Mouse (Mus musculus) stomach, embryonic 15.5 days (tissue): ENCODE data around the gene Arhgap22. TPM values are rescaled to one million over a fixed set of nuclear protein-coding genes. Genes with fewer than 3 reads are reported as not detected.

ENCODE experiments used
- ATAC-seq: fragments of 200-750 bp; cut with Nextera tagmentation; 2 replicates; pipeline ENCODE4 v1.8.0; 2017; ENCODE audit warnings: low read depth, moderate number of reproducible peaks, moderate TSS enrichment; ENCODE audit not compliant: insufficient read depth, low FRiP score
- H3K27ac ChIP-seq: fragments of 300-500 bp; sonication (generic); 2 replicates; pipeline ENCODE4 v1.5.1; 2015; ENCODE audit warnings: mild to moderate bottlenecking, inconsistent platforms
- H3K27me3 ChIP-seq: fragments of 300-500 bp; sonication (generic); replicated peaks from 2 replicates; pipeline ENCODE4 v1.6.1; 2015; ENCODE audit warnings: inconsistent platforms
- H3K36me3 ChIP-seq: fragments of 300-500 bp; sonication (generic); 2 replicates; pipeline ENCODE4 v1.6.1; 2015; ENCODE audit warnings: inconsistent platforms
- H3K4me1 ChIP-seq: fragments of 300-500 bp; sonication (generic); 2 replicates; pipeline ENCODE4 v1.6.1; 2015; ENCODE audit warnings: inconsistent platforms
- H3K4me2 ChIP-seq: fragments of 300-500 bp; sonication (generic); 2 replicates; pipeline ENCODE4 v1.6.1; 2015; ENCODE audit warnings: mild to moderate bottlenecking, inconsistent platforms
- H3K4me3 ChIP-seq: fragments of 300-500 bp; sonication (generic); replicated peaks from 2 replicates; pipeline ENCODE4 v1.5.1; 2015; ENCODE audit warnings: inconsistent platforms
- H3K9ac ChIP-seq: fragments of 300-500 bp; sonication (generic); 2 replicates; pipeline ENCODE4 v1.6.1; 2015; ENCODE audit warnings: inconsistent platforms
- H3K9me3 ChIP-seq: fragments of 300-500 bp; sonication (generic); 2 replicates; pipeline ENCODE4 v1.6.1; 2016; ENCODE audit warnings: inconsistent platforms
- WGBS: fragments of 180-500 bp; shearing (Covaris S2); methylation state at CpG from one replicate; pipeline ENCODE4 v1.1.7; 2015; 5-methylcytosine and 5-hydroxymethylcytosine counted together
- polyA plus RNA-seq: library from polyadenylated mRNA; unstranded; fragments of >200 nt; fragmentation: Nextera tagmentation; extraction: Ambion mirVana; gene quantifications from 2 replicates; pipeline ENCODE4 v1.2.1, GENCODE M21; 2015

The Arhgap22 gene
- polyA plus RNA-seq, 1 experiment from 2014 or later, result 6.3 TPM

DNA sequence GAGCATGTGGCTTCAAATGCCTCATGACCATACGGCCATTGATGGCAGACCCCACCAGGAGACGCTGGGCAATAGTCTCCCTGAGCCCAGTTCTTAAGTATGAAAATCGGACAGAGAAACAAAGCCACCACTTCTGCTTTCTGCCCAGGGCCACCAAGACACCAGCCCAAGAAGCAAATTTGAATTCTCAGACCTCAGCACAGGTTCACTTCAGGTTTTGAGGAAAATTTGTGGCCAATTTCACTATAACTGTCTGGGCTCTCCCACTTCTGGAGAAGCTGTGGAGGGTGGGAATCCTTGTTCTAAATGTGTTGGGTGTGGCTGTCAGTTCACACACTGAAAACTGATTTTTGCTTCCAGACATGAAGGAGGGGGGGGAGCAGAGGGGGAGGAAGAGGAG lies 19.6 kb upstream of the Arhgap22 start:
- Histone ChIP-seq H3K27me3 (0 out of 2 replicates have a peak, but pooled peaks cover 3% of the 10 kb centered on the region), H3K4me3 (no peak overlapping the region), H3K9me3 (no peaks in the 10 kb centered on the region), H3K4me1 (no peaks in the 10 kb centered on the region), H3K36me3 (no peaks in the 10 kb centered on the region), H3K9ac (no peak overlapping the region), H3K4me2 (no peak overlapping the region), H3K27ac (no peak overlapping the region)
- ATAC-seq, result no peak
- 67% methylated on average over 3 of the region's 3 CpGs for WGBS

DNA sequence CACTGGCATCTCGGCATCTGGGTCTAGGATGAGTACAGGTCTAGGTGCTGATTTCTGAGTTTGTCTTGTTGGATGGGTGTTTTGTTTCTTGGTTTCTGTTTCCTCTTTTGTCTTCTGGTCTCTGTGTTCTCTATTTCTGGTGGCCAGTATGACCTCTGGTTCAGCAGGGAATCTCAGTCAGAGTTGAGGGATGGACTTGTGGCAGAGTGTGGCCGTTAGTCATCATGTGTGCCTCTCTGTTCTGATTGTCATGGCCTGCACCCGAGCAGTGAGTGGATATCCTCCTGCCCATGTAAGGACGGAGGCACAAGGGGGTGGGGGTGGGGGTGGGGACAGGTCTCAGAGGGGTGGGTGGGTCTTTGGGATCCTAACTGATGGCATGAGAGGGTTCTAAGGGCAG lies 11.7 kb upstream of the Arhgap22 start:
- no peak overlapping the region for H3K27ac ChIP-seq
- H3K36me3 ChIP-seq, result no peaks in the 10 kb centered on the region
- WGBS, result 67% methylated on average over 4 of the region's 4 CpGs
- H3K9me3 ChIP-seq, result no peaks in the 10 kb centered on the region
- ATAC-seq, result no peak
- H3K9ac ChIP-seq, result no peak overlapping the region
- H3K4me3 ChIP-seq, result no peak overlapping the region
- no peaks in the 10 kb centered on the region for H3K27me3 ChIP-seq
- no peak overlapping the region for H3K4me2 ChIP-seq
- H3K4me1 ChIP-seq, result no peaks in the 10 kb centered on the region

DNA sequence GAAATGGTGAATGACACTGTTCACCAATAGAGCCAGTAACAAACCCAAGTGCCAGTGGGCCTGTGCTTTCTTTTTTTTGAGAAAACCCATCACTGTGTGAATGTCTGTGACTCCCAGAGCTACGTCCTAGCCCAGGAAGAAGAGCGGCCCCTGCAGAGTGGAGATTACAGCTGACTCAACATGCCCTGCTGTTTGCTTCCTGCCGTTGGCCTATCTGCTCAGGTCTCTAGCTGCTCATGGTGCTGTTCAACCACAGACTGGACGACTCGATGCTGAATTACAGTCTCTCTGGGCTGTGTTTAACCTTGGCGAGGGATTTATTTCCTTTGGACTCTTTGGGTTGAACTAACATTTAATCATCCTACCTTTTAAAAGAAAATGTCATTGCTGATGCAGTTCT lies 10.9 kb upstream of the Arhgap22 start:
- WGBS, result 77% methylated on average over 6 of the region's 6 CpGs
- Histone ChIP-seq H3K4me3 (no peak overlapping the region), H3K27me3 (no peaks in the 10 kb centered on the region), H3K4me2 (no peak overlapping the region), H3K27ac (no peak overlapping the region), H3K4me1 (no peaks in the 10 kb centered on the region), H3K9ac (no peak overlapping the region), H3K9me3 (no peaks in the 10 kb centered on the region), H3K36me3 (no peaks in the 10 kb centered on the region)
- ATAC-seq, result no peak

DNA sequence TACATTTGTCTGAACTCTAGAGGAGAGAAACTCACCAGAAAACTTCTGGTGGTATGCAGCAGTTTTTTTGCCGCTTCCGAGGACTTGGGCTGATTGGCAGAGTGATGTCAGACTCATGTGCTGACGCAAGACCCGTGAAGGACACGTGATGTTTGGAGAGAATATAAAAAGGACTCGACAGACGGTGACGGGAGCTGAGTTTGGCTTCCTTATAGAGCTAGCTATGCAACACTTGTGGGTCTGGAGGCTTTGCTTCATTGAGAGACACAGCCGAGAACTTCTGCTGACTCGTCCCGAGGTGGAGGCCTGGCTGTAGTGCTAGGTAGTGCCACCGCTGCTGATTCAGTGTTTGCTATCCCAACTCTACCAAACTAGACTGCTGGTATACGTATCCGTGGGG lies 10.0 kb upstream of the Arhgap22 start:
- H3K36me3 ChIP-seq, result no peaks in the 10 kb centered on the region
- no peaks in the 10 kb centered on the region for H3K4me1 ChIP-seq
- 83% methylated on average over 14 of the region's 14 CpGs for WGBS
- no peak overlapping the region for H3K4me3 ChIP-seq
- H3K27ac ChIP-seq, result no peak overlapping the region
- no peak overlapping the region for H3K9ac ChIP-seq
- H3K9me3 ChIP-seq, result no peaks in the 10 kb centered on the region
- ATAC-seq, result no peak
- H3K4me2 ChIP-seq, result no peak overlapping the region
- H3K27me3 ChIP-seq, result no peaks in the 10 kb centered on the region

DNA sequence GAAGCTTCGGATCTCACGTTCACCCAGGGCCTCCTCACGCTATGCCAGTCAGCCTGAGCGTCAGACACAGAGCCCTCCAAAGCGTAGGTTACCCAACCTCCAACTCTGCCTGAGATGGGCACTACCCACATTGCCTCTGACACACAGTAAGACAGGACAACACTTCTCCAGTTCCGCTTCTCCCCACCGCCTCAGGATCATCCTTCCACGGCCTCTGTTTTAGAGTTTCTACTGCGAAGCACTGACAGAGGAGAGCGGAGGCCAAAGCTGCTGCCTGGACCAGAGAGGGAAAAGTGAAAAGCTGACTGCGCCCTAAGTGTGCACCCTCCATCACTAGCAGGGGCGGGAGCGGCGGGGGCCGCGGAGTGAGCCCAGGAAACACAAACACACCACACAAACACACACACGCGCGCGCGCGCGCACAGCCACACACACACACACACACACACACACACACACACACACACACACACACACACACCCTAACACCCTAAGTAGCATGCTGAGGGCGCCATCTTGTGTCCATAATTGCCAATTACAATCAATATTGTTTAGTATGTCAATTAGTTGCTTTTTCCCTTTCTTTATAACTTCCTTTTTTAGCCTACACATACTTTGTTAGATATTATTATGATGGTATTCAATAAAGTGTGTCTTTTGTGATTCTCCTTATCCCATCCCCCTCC lies 8.4 kb upstream of the Arhgap22 start:
- H3K27ac ChIP-seq, result no peak overlapping the region
- ATAC-seq, result no peak
- no peak overlapping the region for H3K9ac ChIP-seq
- H3K36me3 ChIP-seq, result no peaks in the 10 kb centered on the region
- H3K4me1 ChIP-seq, result no peaks in the 10 kb centered on the region
- H3K9me3 ChIP-seq, result no peaks in the 10 kb centered on the region
- H3K4me3 ChIP-seq, result peak overlapping the region; percentile 19; the same call in 1 of the 2 replicates
- H3K4me2 ChIP-seq, result peak overlapping the region; percentile 43
- H3K27me3 ChIP-seq, result no peaks in the 10 kb centered on the region
- WGBS, result 43% methylated on average over 16 of the region's 24 CpGs

DNA sequence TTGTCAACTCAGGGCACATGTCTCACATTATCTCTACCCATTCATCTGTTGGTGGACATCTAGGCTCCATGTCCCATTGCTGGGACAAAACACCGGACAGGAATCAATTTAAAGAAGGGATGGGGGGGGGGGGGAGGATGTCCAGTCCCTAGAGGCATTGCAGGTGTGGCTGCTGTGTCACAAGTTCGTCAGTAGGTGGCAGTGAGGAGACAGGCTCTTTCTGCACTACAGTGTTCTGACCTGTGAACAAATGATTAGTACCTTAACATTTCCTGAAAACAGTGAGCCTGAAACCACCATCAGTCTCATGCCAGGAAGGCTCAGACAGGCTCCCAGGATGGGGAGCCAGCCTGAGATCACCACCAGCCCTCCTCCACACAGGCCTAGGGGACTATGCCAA lies 6.8 kb upstream of the Arhgap22 start:
- H3K27ac ChIP-seq, result no peak overlapping the region
- H3K27me3 ChIP-seq, result no peaks in the 10 kb centered on the region
- ATAC-seq, result no peak
- no peaks in the 10 kb centered on the region for H3K4me1 ChIP-seq
- no peaks in the 10 kb centered on the region for H3K9me3 ChIP-seq
- no peak overlapping the region for H3K4me3 ChIP-seq
- H3K9ac ChIP-seq, result no peak overlapping the region
- whole genome bisulfite sequencing, result 12% methylated on average over 2 of the region's 2 CpGs
- H3K4me2 ChIP-seq, result no peak overlapping the region
- no peaks in the 10 kb centered on the region for H3K36me3 ChIP-seq

DNA sequence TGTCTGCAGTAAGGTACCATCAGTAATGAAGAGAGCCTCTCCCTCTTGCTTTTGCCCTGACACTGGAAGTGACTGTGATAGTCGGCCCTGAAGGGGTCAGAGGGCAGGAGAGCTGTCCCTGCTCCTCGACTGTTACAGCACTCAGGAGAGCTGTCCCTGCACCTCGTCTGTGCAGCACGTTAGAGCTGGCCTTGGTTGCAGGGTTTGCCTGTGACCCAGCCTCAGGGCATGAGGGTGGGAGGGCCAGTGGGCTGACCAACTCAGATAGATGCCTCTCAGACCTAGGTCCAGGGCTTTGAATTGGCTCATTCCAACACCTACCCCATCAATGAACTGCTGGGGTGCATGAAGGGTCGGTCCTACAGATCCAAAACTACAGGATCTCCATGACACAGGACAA lies 5.5 kb upstream of the Arhgap22 start:
- Histone ChIP-seq H3K27me3 (no peaks in the 10 kb centered on the region), H3K4me2 (no peak overlapping the region), H3K4me3 (no peak overlapping the region), H3K9ac (no peak overlapping the region), H3K36me3 (no peaks in the 10 kb centered on the region), H3K9me3 (no peaks in the 10 kb centered on the region), H3K27ac (no peak overlapping the region), H3K4me1 (no peaks in the 10 kb centered on the region)
- ATAC-seq, result no peak
- 30% methylated on average over 5 of the region's 5 CpGs for WGBS

DNA sequence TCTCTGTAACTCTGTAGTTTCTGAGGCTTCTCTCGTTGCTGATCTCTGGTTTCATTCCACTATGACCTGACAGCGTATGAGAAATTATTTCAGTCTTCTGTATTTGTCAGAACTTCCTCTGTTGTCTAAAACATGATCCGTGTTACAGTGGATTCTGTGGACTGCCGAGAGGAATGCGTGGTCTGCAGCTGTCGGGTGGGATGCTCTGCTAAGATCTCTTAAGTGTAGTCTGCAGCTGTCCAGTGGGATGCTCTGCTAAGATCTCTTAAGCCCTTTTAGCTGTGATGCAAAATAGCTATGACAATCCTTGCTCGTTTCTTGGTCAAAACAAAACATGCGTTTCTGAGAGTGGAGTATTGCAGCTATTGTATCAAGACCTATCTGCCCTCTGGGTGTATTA lies 3.0 kb upstream of the Arhgap22 start:
- Histone ChIP-seq H3K36me3 (no peaks in the 10 kb centered on the region), H3K9me3 (no peaks in the 10 kb centered on the region), H3K27me3 (no peaks in the 10 kb centered on the region), H3K4me1 (peaks cover 4% of the 10 kb centered on the region), H3K9ac (no peak overlapping the region), H3K4me3 (no peak overlapping the region), H3K27ac (no peak overlapping the region), H3K4me2 (no peak overlapping the region)
- no peak for ATAC-seq
- WGBS, result 52% methylated on average over 8 of the region's 8 CpGs

DNA sequence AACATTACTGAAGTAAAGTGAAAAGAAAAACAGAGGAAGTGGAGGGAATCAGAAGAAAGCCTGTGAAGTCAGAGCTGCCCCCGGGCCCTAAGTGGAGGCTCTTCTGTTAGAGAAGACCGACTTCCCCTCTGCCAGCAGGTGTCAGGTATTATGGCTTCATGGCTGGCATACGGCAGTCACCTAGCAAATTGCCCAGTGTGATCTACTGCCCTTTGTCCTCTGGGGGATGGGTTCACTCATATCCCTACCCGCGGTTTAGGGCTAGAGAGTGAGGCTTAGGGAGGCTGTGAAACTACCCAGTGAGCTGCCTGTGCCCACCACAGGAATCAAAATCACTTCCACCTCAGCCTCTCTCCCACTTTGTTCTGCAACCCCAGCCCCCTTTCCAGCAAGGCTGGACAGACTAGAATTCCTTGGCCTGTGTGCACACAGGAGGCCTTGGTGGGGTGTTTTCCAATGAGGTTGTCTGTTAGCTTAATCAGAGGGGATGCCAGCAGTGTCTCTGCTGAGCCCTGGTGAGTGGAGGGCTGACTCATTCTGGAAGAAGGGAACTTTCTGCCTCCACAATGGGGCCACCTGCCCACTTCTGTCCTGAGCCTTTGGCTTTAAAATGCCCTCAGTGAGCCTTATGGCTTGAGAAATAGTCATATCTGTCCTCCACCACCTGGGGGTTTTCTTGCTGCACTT lies 1.4 kb upstream of the Arhgap22 start:
- Histone ChIP-seq H3K27me3 (no peaks in the 10 kb centered on the region), H3K9ac (no peak overlapping the region), H3K27ac (no peak overlapping the region), H3K9me3 (no peaks in the 10 kb centered on the region), H3K4me2 (no peak overlapping the region), H3K36me3 (no peaks in the 10 kb centered on the region), H3K4me3 (no peak overlapping the region), H3K4me1 (peaks cover 4% of the 10 kb centered on the region)
- ATAC-seq, result no peak
- WGBS, result 57% methylated on average over 5 of the region's 5 CpGs

DNA sequence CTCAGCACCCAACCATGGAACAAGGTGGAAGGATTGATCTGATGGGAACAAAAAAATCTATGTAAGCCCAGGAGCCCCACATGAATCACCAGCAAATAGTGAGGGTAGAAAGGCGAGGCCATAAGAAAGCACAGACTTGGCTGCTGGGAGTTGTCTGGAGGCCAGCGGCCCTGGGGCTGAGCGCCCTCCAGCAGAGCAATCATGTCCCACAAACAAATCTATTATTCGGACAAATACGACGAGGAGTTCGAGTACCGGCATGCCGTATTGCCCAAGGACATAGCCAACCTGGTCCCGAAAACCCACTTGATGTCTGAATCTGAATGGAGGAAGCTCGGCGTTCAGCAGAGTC lies 892 bp upstream of the Arhgap22 start:
- H3K4me1 ChIP-seq, result peaks cover 4% of the 10 kb centered on the region
- no peak overlapping the region for H3K4me2 ChIP-seq
- no peaks in the 10 kb centered on the region for H3K9me3 ChIP-seq
- no peak overlapping the region for H3K4me3 ChIP-seq
- H3K36me3 ChIP-seq, result no peaks in the 10 kb centered on the region
- no peak overlapping the region for H3K9ac ChIP-seq
- no peak overlapping the region for H3K27ac ChIP-seq
- H3K27me3 ChIP-seq, result no peaks in the 10 kb centered on the region
- 85% methylated on average over 12 of the region's 12 CpGs for WGBS
- no peak for ATAC-seq

DNA sequence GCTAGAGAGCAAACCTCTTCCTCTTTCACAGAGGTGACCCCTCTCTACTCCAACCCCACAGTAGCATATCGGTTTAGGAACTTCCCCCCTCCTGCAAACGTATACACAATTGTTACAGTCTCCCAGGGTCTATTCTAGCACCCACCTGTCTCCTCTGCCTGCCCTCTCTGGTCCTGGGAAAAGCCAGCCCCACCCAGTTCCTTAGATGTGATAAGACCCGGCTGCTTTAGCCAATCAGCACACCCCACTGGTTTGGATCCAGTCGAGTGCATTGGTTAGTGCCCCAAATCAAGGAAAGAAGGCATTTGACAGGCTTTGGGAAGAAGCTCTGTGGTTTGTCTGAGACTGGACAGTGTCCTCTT lies 922 bp downstream of the Arhgap22 start:
- H3K4me3 ChIP-seq, result no peak overlapping the region

DNA sequence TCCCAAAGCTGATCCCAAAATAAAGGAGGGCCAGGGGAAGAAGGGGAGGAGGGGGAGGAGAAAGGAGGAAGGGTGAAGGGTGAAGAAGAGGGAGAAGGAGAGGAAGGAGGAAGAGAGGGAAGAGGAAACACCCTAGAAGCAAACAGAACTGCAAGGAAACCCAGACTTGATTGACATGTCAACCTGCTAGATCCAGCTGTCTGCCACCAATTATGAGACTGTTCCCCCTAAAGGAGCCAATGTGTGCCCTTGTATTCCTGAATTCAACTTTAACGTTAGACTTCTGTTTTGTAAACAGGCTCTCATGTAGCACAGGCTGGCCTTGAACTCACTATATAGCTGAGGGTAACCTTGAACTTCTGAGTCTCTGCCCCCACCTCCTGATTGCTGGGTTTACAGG lies 1.3 kb downstream of the Arhgap22 start:
- no peak for ATAC-seq
- Histone ChIP-seq H3K9ac (no peak overlapping the region), H3K27me3 (no peaks in the 10 kb centered on the region), H3K4me3 (no peak overlapping the region), H3K4me1 (peaks cover 4% of the 10 kb centered on the region), H3K4me2 (no peak overlapping the region), H3K36me3 (no peaks in the 10 kb centered on the region), H3K27ac (no peak overlapping the region), H3K9me3 (no peaks in the 10 kb centered on the region)
- 45% methylated on average over 1 of the region's 1 CpGs for WGBS

More for the DNA sequence above, 922 bp downstream of the Arhgap22 start:
- Histone ChIP-seq H3K27ac (no peak overlapping the region), H3K4me1 (peaks cover 4% of the 10 kb centered on the region), H3K4me2 (no peak overlapping the region), H3K36me3 (no peaks in the 10 kb centered on the region), H3K9ac (no peak overlapping the region), H3K27me3 (no peaks in the 10 kb centered on the region), H3K9me3 (no peaks in the 10 kb centered on the region)
- ATAC-seq, result peak; percentile 71
- 15% methylated on average over 4 of the region's 4 CpGs for WGBS
